Mouse (Mus musculus) urinary bladder, adult 18-20 months (tissue): ENCODE measurements around the gene Haus2.

Source experiments
- DNase-seq, 2 experiments: peaks; one replicate each; pipeline ENCODE4 v3.0.0; 2022; ENCODE audit warnings: low spot score in 2 of 2, mixed read lengths in 2 of 2

Gene Haus2

GRCm38 (mm10) chr2:120663491-120664154 lies 54.4 kb downstream of the Haus2 start:
- no peak for DNase-seq

- DNase-seq, result no peak
Measured at GRCm38 (mm10) chr2:120667446-120667845, 58.3 kb downstream of the Haus2 start.

GRCm38 (mm10) chr2:120670253-120670652 lies 61.1 kb downstream of the Haus2 start:
- DNase-seq, result no peak
